Mouse (Mus musculus): ENCODE measurements around the gene Ttc23. TPM values are rescaled to one million over a fixed set of nuclear protein-coding genes. Genes with fewer than 3 reads are reported as not detected.

Ttc23 gene
- polyA plus RNA-seq, 2 experiments: 3.0 to 3.7 TPM

DNA sequence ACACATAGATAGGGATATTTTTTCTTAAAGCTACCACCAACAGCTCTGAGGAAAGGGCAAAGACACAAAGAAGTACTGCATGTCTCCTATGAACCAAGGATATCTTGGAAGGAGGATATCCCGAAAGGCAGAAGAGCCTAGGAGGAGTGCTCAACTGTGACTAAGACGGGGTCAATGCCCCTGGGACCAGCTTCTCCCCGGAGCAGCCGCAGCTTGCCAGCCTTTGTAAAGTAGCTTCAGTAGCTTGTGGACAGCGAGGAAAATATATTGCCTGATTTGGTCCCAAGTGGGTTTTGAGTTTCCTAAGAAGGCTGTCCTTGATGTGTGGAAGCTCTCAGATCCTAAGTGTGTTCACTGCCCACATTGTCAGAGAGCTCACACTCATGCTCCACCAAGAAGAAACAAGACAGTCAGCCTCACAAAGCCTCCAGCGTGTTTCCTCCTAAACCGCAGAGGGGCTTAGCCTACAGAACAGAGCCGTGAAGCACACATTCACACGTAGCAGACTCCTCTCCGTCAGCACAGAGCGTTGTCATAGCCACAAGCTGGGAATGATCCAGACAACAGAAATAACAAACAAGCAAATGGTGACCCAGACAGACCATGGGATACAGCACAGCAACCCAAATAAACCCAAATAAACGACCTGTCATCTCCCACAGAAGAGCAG is 129.6 kb downstream of the Ttc23 start:
- H3K9me3 ChIP-seq (ENCODE audit: control insufficient read depth, low read length): no peaks in the 10 kb centered on the region
- H3K36me3 ChIP-seq (replicated peaks; ENCODE audit: control insufficient read depth, insufficient read depth, low read depth): no peaks in the 10 kb centered on the region
- DNase-seq (ENCODE audit: low read depth in 3 of 3, low spot score in 3 of 3) (no peak), ATAC-seq (ENCODE audit: insufficient read depth) (no peak)
- H3K4me2 ChIP-seq (ENCODE audit: low read depth): no peak overlapping the region
- no peak overlapping the region for H3K4me3 ChIP-seq (ENCODE audit: insufficient read depth in 1 of 2, low read depth in 2 of 2, low read length in 2 of 2)
- H3K4me1 ChIP-seq (replicated peaks; ENCODE audit: control insufficient read depth in 2 of 2, insufficient read depth in 2 of 2, low read length in 1 of 2): no peaks in the 10 kb centered on the region
- H3K27ac ChIP-seq: no peak overlapping the region
- H3K9ac ChIP-seq (replicated peaks): no peak overlapping the region
- 58% methylated on average over 12 of the region's 12 CpGs for WGBS (ENCODE audit: insufficient replicate concordance)
- H3K27me3 ChIP-seq (ENCODE audit: control insufficient read depth, insufficient read depth, low read length): no peaks in the 10 kb centered on the region; the same call in 1 of the 2 replicates
- TF ChIP-seq EP300 (IDR thresholded peaks at IDR 0.05; ENCODE audit: low read depth): no peak
- no peak for TF ChIP-seq CTCF (IDR thresholded peaks at IDR 0.05; ENCODE audit: low read depth)

DNA sequence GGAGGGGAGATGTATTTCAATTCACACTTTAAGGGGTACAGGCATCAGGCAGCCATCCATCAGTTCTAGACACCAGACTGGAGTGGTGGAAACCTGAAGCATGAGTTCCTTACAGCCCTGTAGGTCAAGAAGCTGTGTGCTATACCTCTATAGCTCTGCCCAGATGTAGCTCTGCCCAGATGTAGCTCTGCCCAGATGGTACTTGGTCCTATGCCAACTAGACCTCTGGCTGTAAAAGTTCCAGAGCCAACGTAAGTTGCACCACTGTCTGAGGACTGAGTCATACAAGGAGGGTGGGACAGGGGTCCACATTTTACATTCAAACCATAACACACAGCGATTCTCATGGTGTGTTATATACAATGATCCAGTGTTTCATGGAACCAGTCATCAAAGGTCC is 140.7 kb downstream of the Ttc23 start:
- Histone ChIP-seq H3K27me3 (ENCODE audit: control insufficient read depth, insufficient read depth, low read length) (no peaks in the 10 kb centered on the region), H3K27ac (no peak overlapping the region), H3K9me3 (ENCODE audit: control insufficient read depth, low read length) (no peaks in the 10 kb centered on the region), H3K4me2 (ENCODE audit: low read depth) (no peak overlapping the region), H3K4me3 (ENCODE audit: insufficient read depth in 1 of 2, low read depth in 2 of 2, low read length in 2 of 2) (no peak overlapping the region), H3K4me1 (replicated peaks; ENCODE audit: control insufficient read depth in 2 of 2, insufficient read depth in 2 of 2, low read length in 1 of 2) (no peaks in the 10 kb centered on the region), H3K36me3 (replicated peaks; ENCODE audit: control insufficient read depth, insufficient read depth, low read depth) (no peaks in the 10 kb centered on the region), H3K9ac (replicated peaks) (no peak overlapping the region)
- DNase-seq (ENCODE audit: low read depth in 3 of 3, low spot score in 3 of 3) (no peak), ATAC-seq (ENCODE audit: insufficient read depth) (no peak)
- TF ChIP-seq CTCF (IDR thresholded peaks at IDR 0.05; ENCODE audit: low read depth) (no peak), EP300 (IDR thresholded peaks at IDR 0.05; ENCODE audit: low read depth) (no peak)
- WGBS (ENCODE audit: insufficient replicate concordance): 44% methylated on average over 2 of the region's 2 CpGs

DNA sequence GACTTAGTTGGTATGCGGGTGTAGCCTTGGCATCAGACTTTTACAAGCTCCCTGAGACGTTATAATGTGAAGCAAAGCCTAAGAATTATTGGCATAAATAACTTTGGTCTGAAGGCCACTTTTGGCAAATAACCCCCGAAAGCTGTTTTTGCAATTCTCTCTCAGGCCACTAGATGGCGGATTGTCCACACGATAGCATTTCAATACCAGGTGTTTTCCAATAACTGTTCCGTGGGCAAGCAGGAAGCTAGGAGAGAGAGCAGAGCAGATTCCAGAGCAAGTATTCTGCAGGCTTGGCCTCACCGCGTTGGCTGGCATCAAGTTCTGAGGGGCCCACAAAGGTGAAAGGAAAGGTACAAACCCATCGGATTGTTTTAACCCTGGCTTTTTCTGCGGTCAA is 141.5 kb downstream of the Ttc23 start:
- Histone ChIP-seq H3K9me3 (ENCODE audit: control insufficient read depth, low read length) (no peaks in the 10 kb centered on the region), H3K27me3 (ENCODE audit: control insufficient read depth, insufficient read depth, low read length) (no peaks in the 10 kb centered on the region), H3K9ac (replicated peaks) (no peak overlapping the region), H3K36me3 (replicated peaks; ENCODE audit: control insufficient read depth, insufficient read depth, low read depth) (no peaks in the 10 kb centered on the region), H3K4me2 (ENCODE audit: low read depth) (no peak overlapping the region), H3K27ac (no peak overlapping the region), H3K4me3 (ENCODE audit: insufficient read depth in 1 of 2, low read depth in 2 of 2, low read length in 2 of 2) (no peak overlapping the region), H3K4me1 (replicated peaks; ENCODE audit: control insufficient read depth in 2 of 2, insufficient read depth in 2 of 2, low read length in 1 of 2) (no peaks in the 10 kb centered on the region)
- TF ChIP-seq EP300 (IDR thresholded peaks at IDR 0.05; ENCODE audit: low read depth) (no peak), CTCF (IDR thresholded peaks at IDR 0.05; ENCODE audit: low read depth) (peak; percentile 84)
- no peak for ATAC-seq (ENCODE audit: insufficient read depth)
- WGBS (ENCODE audit: insufficient replicate concordance): 14% methylated on average over 10 of the region's 10 CpGs
- DNase-seq (ENCODE audit: low read depth in 3 of 3, low spot score in 3 of 3): peak; percentile 13 to 22 (median 19)

DNA sequence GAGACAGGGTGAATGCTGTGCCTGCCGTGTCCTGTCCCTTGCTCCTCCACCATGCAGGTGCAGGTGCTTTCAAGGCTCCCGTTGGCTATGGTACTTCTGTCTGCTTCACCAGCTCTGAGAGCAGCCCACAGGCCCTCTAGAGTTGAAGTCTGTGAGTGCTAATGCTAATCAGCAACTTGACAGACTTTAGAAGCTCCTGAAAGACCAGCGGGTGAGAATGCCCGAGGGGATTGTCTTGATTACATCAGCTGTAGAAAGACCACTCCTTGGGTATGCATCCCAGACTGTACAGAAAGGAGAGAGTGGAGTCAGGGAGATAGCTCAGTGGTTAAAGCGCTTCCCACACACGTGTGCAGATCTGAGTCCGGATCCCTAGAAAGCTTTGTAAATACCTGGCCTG is 144.0 kb downstream of the Ttc23 start:
- H3K4me1 ChIP-seq (replicated peaks; ENCODE audit: control insufficient read depth in 2 of 2, insufficient read depth in 2 of 2, low read length in 1 of 2): no peaks in the 10 kb centered on the region
- ATAC-seq (ENCODE audit: insufficient read depth) (no peak), DNase-seq (ENCODE audit: low read depth in 3 of 3, low spot score in 3 of 3) (no peak)
- H3K27ac ChIP-seq: no peak overlapping the region
- no peaks in the 10 kb centered on the region for H3K27me3 ChIP-seq (ENCODE audit: control insufficient read depth, insufficient read depth, low read length)
- TF ChIP-seq CTCF (IDR thresholded peaks at IDR 0.05; ENCODE audit: low read depth) (no peak), EP300 (IDR thresholded peaks at IDR 0.05; ENCODE audit: low read depth) (no peak)
- no peak overlapping the region for H3K9ac ChIP-seq (replicated peaks)
- no peaks in the 10 kb centered on the region for H3K9me3 ChIP-seq (ENCODE audit: control insufficient read depth, low read length)
- H3K36me3 ChIP-seq (replicated peaks; ENCODE audit: control insufficient read depth, insufficient read depth, low read depth): no peaks in the 10 kb centered on the region
- 48% methylated on average over 7 of the region's 7 CpGs for WGBS (ENCODE audit: insufficient replicate concordance)
- no peak overlapping the region for H3K4me3 ChIP-seq (ENCODE audit: insufficient read depth in 1 of 2, low read depth in 2 of 2, low read length in 2 of 2)
- H3K4me2 ChIP-seq (ENCODE audit: low read depth): no peak overlapping the region

DNA sequence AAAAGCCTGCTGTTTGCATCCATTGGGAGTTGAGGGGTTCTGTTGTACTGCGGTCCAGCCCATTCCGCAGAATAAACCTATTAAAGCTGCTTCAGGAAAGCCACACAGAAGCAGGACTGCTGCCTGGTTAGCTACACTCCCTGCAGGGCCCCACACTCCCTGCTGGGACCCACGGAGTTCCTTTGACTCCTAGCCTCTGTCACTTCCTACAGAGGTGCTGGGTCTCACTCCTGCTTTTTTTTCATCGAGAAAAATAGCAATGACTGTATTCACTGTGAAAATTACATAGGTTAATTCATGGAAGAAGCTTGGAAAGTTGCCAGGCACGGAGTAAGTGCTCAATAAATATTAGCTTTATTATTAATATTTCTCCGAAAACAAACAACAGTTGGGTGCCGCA is 146.2 kb downstream of the Ttc23 start:
- Histone ChIP-seq H3K9ac (replicated peaks) (no peak overlapping the region), H3K4me3 (ENCODE audit: insufficient read depth in 1 of 2, low read depth in 2 of 2, low read length in 2 of 2) (no peak overlapping the region), H3K9me3 (ENCODE audit: control insufficient read depth, low read length) (no peaks in the 10 kb centered on the region), H3K4me1 (replicated peaks; ENCODE audit: control insufficient read depth in 2 of 2, insufficient read depth in 2 of 2, low read length in 1 of 2) (no peaks in the 10 kb centered on the region), H3K36me3 (replicated peaks; ENCODE audit: control insufficient read depth, insufficient read depth, low read depth) (no peaks in the 10 kb centered on the region), H3K27ac (no peak overlapping the region), H3K4me2 (ENCODE audit: low read depth) (no peak overlapping the region), H3K27me3 (ENCODE audit: control insufficient read depth, insufficient read depth, low read length) (no peaks in the 10 kb centered on the region)
- TF ChIP-seq CTCF (IDR thresholded peaks at IDR 0.05; ENCODE audit: low read depth) (no peak), EP300 (IDR thresholded peaks at IDR 0.05; ENCODE audit: low read depth) (no peak)
- no peak for ATAC-seq (ENCODE audit: insufficient read depth)
- DNase-seq (ENCODE audit: low read depth in 3 of 3, low spot score in 3 of 3): no peak
- WGBS (ENCODE audit: insufficient replicate concordance): 60% methylated on average over 7 of the region's 7 CpGs

Data from liver, embryonic 14.5 days (tissue).